Mouse (Mus musculus): ENCODE data around the gene Itpr2. TPM values are rescaled to one million over a fixed set of nuclear protein-coding genes. Genes with fewer than 3 reads are reported as not detected.

Gene Itpr2
- polyA plus RNA-seq, 1 experiment from 2014 or later = 5.3 TPM

- H3K9me3 ChIP-seq (ENCODE audit: control insufficient read depth, low read length) = no peaks in the 10 kb centered on the region
- H3K36me3 ChIP-seq (ENCODE audit: control insufficient read depth, insufficient read depth, low read length) = no peaks in the 10 kb centered on the region
- no peak overlapping the region for H3K4me2 ChIP-seq
- peak; percentile 95 for ATAC-seq (replicated peaks; ENCODE audit: low FRiP score)
- no peaks in the 10 kb centered on the region for H3K4me1 ChIP-seq (replicated peaks; ENCODE audit: control insufficient read depth, insufficient read depth, low read length)
- no peak for DNase-seq (ENCODE audit: low spot score)
- 69% methylated on average over 10 of the region's 10 CpGs for WGBS
- peak overlapping the region; percentile 50 for H3K27ac ChIP-seq (ENCODE audit: low read depth, low read length)
- H3K27me3 ChIP-seq (replicated peaks; ENCODE audit: control insufficient read depth, insufficient read depth, low read length) = peaks cover 4% of the 10 kb centered on the region
- H3K4me3 ChIP-seq (ENCODE audit: low read depth, low read length) = no peak overlapping the region
- no peak overlapping the region for H3K9ac ChIP-seq (ENCODE audit: low read depth, low read length)
Observed at GRCm38 (mm10) chr6:146454520-146455511, 47.2 kb downstream of the Itpr2 start.

- WGBS = 50% methylated on average over 16 of the region's 16 CpGs
- no peak for ATAC-seq (replicated peaks; ENCODE audit: low FRiP score)
Observed at GRCm38 (mm10) chr6:146452474-146452873, 49.5 kb downstream of the Itpr2 start.

GRCm38 (mm10) chr6:146446032-146446704 lies 55.9 kb downstream of the Itpr2 start:
- DNase-seq (ENCODE audit: low spot score) = no peak
- Histone ChIP-seq H3K4me2 (no peak overlapping the region), H3K27me3 (replicated peaks; ENCODE audit: control insufficient read depth, insufficient read depth, low read length) (no peaks in the 10 kb centered on the region), H3K9me3 (ENCODE audit: control insufficient read depth, low read length) (no peaks in the 10 kb centered on the region), H3K4me1 (replicated peaks; ENCODE audit: control insufficient read depth, insufficient read depth, low read length) (no peaks in the 10 kb centered on the region), H3K27ac (ENCODE audit: low read depth, low read length) (no peak overlapping the region), H3K9ac (ENCODE audit: low read depth, low read length) (no peak overlapping the region), H3K36me3 (ENCODE audit: control insufficient read depth, insufficient read depth, low read length) (no peaks in the 10 kb centered on the region), H3K4me3 (ENCODE audit: low read depth, low read length) (no peak overlapping the region)
- 85% methylated on average over 11 of the region's 11 CpGs for WGBS
- no peak for ATAC-seq (replicated peaks; ENCODE audit: low FRiP score)

More at GRCm38 (mm10) chr6:146452474-146452873, 49.5 kb downstream of the Itpr2 start:
- Histone ChIP-seq H3K9me3 (ENCODE audit: control insufficient read depth, low read length) (no peaks in the 10 kb centered on the region), H3K9ac (ENCODE audit: low read depth, low read length) (no peak overlapping the region), H3K4me3 (ENCODE audit: low read depth, low read length) (no peak overlapping the region), H3K27me3 (replicated peaks; ENCODE audit: control insufficient read depth, insufficient read depth, low read length) (peaks cover 4% of the 10 kb centered on the region), H3K36me3 (ENCODE audit: control insufficient read depth, insufficient read depth, low read length) (no peaks in the 10 kb centered on the region), H3K4me1 (replicated peaks; ENCODE audit: control insufficient read depth, insufficient read depth, low read length) (no peaks in the 10 kb centered on the region), H3K27ac (ENCODE audit: low read depth, low read length) (no peak overlapping the region), H3K4me2 (no peak overlapping the region)
- DNase-seq (ENCODE audit: low spot score) = no peak

GRCm38 (mm10) chr6:146439826-146440225 lies 62.2 kb downstream of the Itpr2 start:
- H3K9ac ChIP-seq (ENCODE audit: low read depth, low read length) = no peak overlapping the region
- H3K36me3 ChIP-seq (ENCODE audit: control insufficient read depth, insufficient read depth, low read length) = no peaks in the 10 kb centered on the region
- H3K27ac ChIP-seq (ENCODE audit: low read depth, low read length) = no peak overlapping the region
- H3K27me3 ChIP-seq (replicated peaks; ENCODE audit: control insufficient read depth, insufficient read depth, low read length) = no peaks in the 10 kb centered on the region
- H3K4me2 ChIP-seq = no peak overlapping the region
- WGBS = 48% methylated on average over 2 of the region's 2 CpGs
- no peak overlapping the region for H3K4me3 ChIP-seq (ENCODE audit: low read depth, low read length)
- no peak for ATAC-seq (replicated peaks; ENCODE audit: low FRiP score)
- DNase-seq (ENCODE audit: low spot score) = no peak
- no peaks in the 10 kb centered on the region for H3K4me1 ChIP-seq (replicated peaks; ENCODE audit: control insufficient read depth, insufficient read depth, low read length)
- H3K9me3 ChIP-seq (ENCODE audit: control insufficient read depth, low read length) = no peaks in the 10 kb centered on the region

- H3K4me2 ChIP-seq = no peak overlapping the region
- H3K27me3 ChIP-seq (replicated peaks; ENCODE audit: control insufficient read depth, insufficient read depth, low read length) = no peaks in the 10 kb centered on the region
- H3K4me3 ChIP-seq (ENCODE audit: low read depth, low read length) = no peak overlapping the region
- ATAC-seq (replicated peaks; ENCODE audit: low FRiP score) (no peak), DNase-seq (ENCODE audit: low spot score) (no peak)
- H3K9ac ChIP-seq (ENCODE audit: low read depth, low read length) = no peak overlapping the region
- no peak overlapping the region for H3K27ac ChIP-seq (ENCODE audit: low read depth, low read length)
- H3K36me3 ChIP-seq (ENCODE audit: control insufficient read depth, insufficient read depth, low read length) = no peaks in the 10 kb centered on the region
- H3K4me1 ChIP-seq (replicated peaks; ENCODE audit: control insufficient read depth, insufficient read depth, low read length) = no peaks in the 10 kb centered on the region
- WGBS = 76% methylated on average over 10 of the region's 10 CpGs
- no peaks in the 10 kb centered on the region for H3K9me3 ChIP-seq (ENCODE audit: control insufficient read depth, low read length)
Observed at GRCm38 (mm10) chr6:146439071-146439818, 62.8 kb downstream of the Itpr2 start.

- H3K36me3 ChIP-seq (ENCODE audit: control insufficient read depth, insufficient read depth, low read length) = no peaks in the 10 kb centered on the region
- H3K9me3 ChIP-seq (ENCODE audit: control insufficient read depth, low read length) = no peaks in the 10 kb centered on the region
- H3K9ac ChIP-seq (ENCODE audit: low read depth, low read length) = no peak overlapping the region
- no peak for ATAC-seq (replicated peaks; ENCODE audit: low FRiP score)
- no peak overlapping the region for H3K4me3 ChIP-seq (ENCODE audit: low read depth, low read length)
- DNase-seq (ENCODE audit: low spot score) = no peak
- no peak overlapping the region for H3K27ac ChIP-seq (ENCODE audit: low read depth, low read length)
- no peak overlapping the region for H3K4me2 ChIP-seq
- no peaks in the 10 kb centered on the region for H3K27me3 ChIP-seq (replicated peaks; ENCODE audit: control insufficient read depth, insufficient read depth, low read length)
- WGBS = 48% methylated on average over 7 of the region's 7 CpGs
- no peaks in the 10 kb centered on the region for H3K4me1 ChIP-seq (replicated peaks; ENCODE audit: control insufficient read depth, insufficient read depth, low read length)
Observed at GRCm38 (mm10) chr6:146438057-146438456, 64.0 kb downstream of the Itpr2 start.

GRCm38 (mm10) chr6:146436916-146437496 lies 65.0 kb downstream of the Itpr2 start:
- 62% methylated on average over 12 of the region's 12 CpGs for WGBS
- no peak overlapping the region for H3K9ac ChIP-seq (ENCODE audit: low read depth, low read length)
- no peak overlapping the region for H3K4me2 ChIP-seq
- no peaks in the 10 kb centered on the region for H3K4me1 ChIP-seq (replicated peaks; ENCODE audit: control insufficient read depth, insufficient read depth, low read length)
- H3K27me3 ChIP-seq (replicated peaks; ENCODE audit: control insufficient read depth, insufficient read depth, low read length) = no peaks in the 10 kb centered on the region
- ATAC-seq (replicated peaks; ENCODE audit: low FRiP score) (no peak), DNase-seq (ENCODE audit: low spot score) (no peak)
- no peaks in the 10 kb centered on the region for H3K9me3 ChIP-seq (ENCODE audit: control insufficient read depth, low read length)
- no peak overlapping the region for H3K27ac ChIP-seq (ENCODE audit: low read depth, low read length)
- no peaks in the 10 kb centered on the region for H3K36me3 ChIP-seq (ENCODE audit: control insufficient read depth, insufficient read depth, low read length)
- no peak overlapping the region for H3K4me3 ChIP-seq (ENCODE audit: low read depth, low read length)

- no peak for DNase-seq (ENCODE audit: low spot score)
- no peaks in the 10 kb centered on the region for H3K27me3 ChIP-seq (replicated peaks; ENCODE audit: control insufficient read depth, insufficient read depth, low read length)
- no peak overlapping the region for H3K9ac ChIP-seq (ENCODE audit: low read depth, low read length)
- H3K4me2 ChIP-seq = no peak overlapping the region
- ATAC-seq (replicated peaks; ENCODE audit: low FRiP score) = no peak
- no peak overlapping the region for H3K27ac ChIP-seq (ENCODE audit: low read depth, low read length)
- WGBS = 71% methylated on average over 2 of the region's 2 CpGs
- H3K36me3 ChIP-seq (ENCODE audit: control insufficient read depth, insufficient read depth, low read length) = no peaks in the 10 kb centered on the region
- no peak overlapping the region for H3K4me3 ChIP-seq (ENCODE audit: low read depth, low read length)
- H3K4me1 ChIP-seq (replicated peaks; ENCODE audit: control insufficient read depth, insufficient read depth, low read length) = no peaks in the 10 kb centered on the region
- H3K9me3 ChIP-seq (ENCODE audit: control insufficient read depth, low read length) = no peaks in the 10 kb centered on the region
Observed at GRCm38 (mm10) chr6:146434217-146434616, 67.8 kb downstream of the Itpr2 start.
